28 mouse cellular contexts compared by ENCODE assay signal in genomic region chr9:35756843-35757242, GRCm38 (mm10). TPM values are rescaled to one million over a fixed set of nuclear protein-coding genes. Genes with fewer than 3 reads are reported as not detected.
"Had no signal": no experiment of that assay in that cellular context is flagged by ENCODE, and none has a peak within 500 bp of the region (broad histone marks: within the 10 kb centered on the region; RNA-seq: fewer than 3 reads in every experiment).

No protein-coding gene starts in this region.

- DNase-seq: left cerebral cortex, postnatal 4 days; liver; liver, embryonic 13.5 days; liver, postnatal 0 days; lung, adult 18-20 months; lung, adult 2 months; lung, embryonic 14.5 days; lung, postnatal 10 days; lung, postnatal 14 days; lung, postnatal 36 days; lung, postnatal 4 days; midbrain, embryonic 14.5 days had no signal

- ATAC-seq: liver, embryonic 12.5 days; liver, postnatal 0 days; lung, postnatal 0 days; midbrain, embryonic 13.5 days; midbrain, embryonic 15.5 days; midbrain, embryonic 16.5 days had no signal

RNA-seq across cellular contexts. Expression of gene Gm17677, which starts 16.0 kb away (rescaled TPM):
- total RNA-seq: left cerebral cortex, adult 8-10 months; left cerebral cortex, postnatal 10 days; left cerebral cortex, postnatal 14 days; left cerebral cortex, postnatal 25 days; left cerebral cortex, postnatal 36 days; left cerebral cortex, postnatal 4 days; liver, adult 2 months; megakaryocyte progenitor cell, adult 5-6 weeks; megakaryocyte, adult 5-6 weeks; megakaryocyte-erythroid progenitor cell, adult 5-6 weeks; midbrain, postnatal 0 days; monocyte, adult 5-6 weeks had no signal

RNA-seq across cellular contexts. Expression of gene Gm17727, which starts 21.1 kb away (rescaled TPM):
- total RNA-seq: left cerebral cortex, adult 8-10 months; left cerebral cortex, postnatal 10 days; left cerebral cortex, postnatal 14 days; left cerebral cortex, postnatal 25 days; left cerebral cortex, postnatal 36 days; left cerebral cortex, postnatal 4 days; liver, adult 2 months; megakaryocyte progenitor cell, adult 5-6 weeks; megakaryocyte, adult 5-6 weeks; megakaryocyte-erythroid progenitor cell, adult 5-6 weeks; midbrain, postnatal 0 days; monocyte, adult 5-6 weeks had no signal

RNA-seq across cellular contexts. Expression of gene Gm27235, which starts 33.1 kb away (rescaled TPM):
- total RNA-seq: left cerebral cortex, adult 8-10 months; left cerebral cortex, postnatal 10 days; left cerebral cortex, postnatal 14 days; left cerebral cortex, postnatal 25 days; left cerebral cortex, postnatal 36 days; left cerebral cortex, postnatal 4 days; liver, adult 2 months; megakaryocyte progenitor cell, adult 5-6 weeks; megakaryocyte, adult 5-6 weeks; megakaryocyte-erythroid progenitor cell, adult 5-6 weeks; midbrain, postnatal 0 days; monocyte, adult 5-6 weeks had no signal

RNA-seq across cellular contexts. Expression of gene D730048I06Rik, which starts 33.1 kb away (rescaled TPM):
- total RNA-seq: left cerebral cortex, adult 8-10 months; left cerebral cortex, postnatal 10 days; left cerebral cortex, postnatal 14 days; left cerebral cortex, postnatal 25 days; left cerebral cortex, postnatal 36 days; left cerebral cortex, postnatal 4 days; liver, adult 2 months; megakaryocyte progenitor cell, adult 5-6 weeks; megakaryocyte, adult 5-6 weeks; megakaryocyte-erythroid progenitor cell, adult 5-6 weeks; midbrain, postnatal 0 days; monocyte, adult 5-6 weeks had no signal
